Mouse (Mus musculus) gastrocnemius, adult 2 months (tissue): Measurements from ENCODE around the gene Cts6. TPM values are rescaled to one million over a fixed set of nuclear protein-coding genes. Genes with fewer than 3 reads are reported as not detected.
A peak's percentile ranks its signal among the peaks of the same experiment; 100 is the strongest.
"Not testable (repeated sequence)": the region's sequence is repeated elsewhere in the genome, so short reads cannot be mapped to it uniquely, and the experiment has no call there.

Experiments
- DNase-seq: peaks from one replicate; pipeline ENCODE4 v3.0.0; 2022
- H3K27ac ChIP-seq: fragments of 200-600 bp; 2 replicates; pipeline ENCODE4 v1.8.1; 2022; ENCODE audit warnings: mild to moderate bottlenecking
- H3K4me3 ChIP-seq: fragments of 200-600 bp; 2 replicates; pipeline ENCODE4 v1.8.1; 2022; ENCODE audit warnings: mild to moderate bottlenecking, moderate library complexity
- CTCF ChIP-seq: fragments of 200-600 bp; IDR thresholded peaks from 2 replicates; pipeline ENCODE4 v1.8.1; 2022; ENCODE audit warnings: antibody characterized with exemption, mild to moderate bottlenecking, moderate library complexity
- intact Hi-C: fragments of 180-260 bp; cut with DNase I; formaldehyde crosslinking; loops from one replicate; pipeline ENCODE4 v1.15.1; 2025
- long read RNA-seq, 2 experiments: library from polyadenylated mRNA; stranded (forward); transcript quantifications; one replicate each; pipeline ENCODE4 v2.0.0; 2021
- total RNA-seq, 2 experiments: library from RNA; stranded (reverse); gene quantifications; 2 replicates each; pipeline ENCODE4 v1.2.3; 2021

Cts6 gene
- not detected for total RNA-seq
- long read RNA-seq, experiment 1 = 0 reads
- long read RNA-seq, experiment 2 = 0 reads

DNA sequence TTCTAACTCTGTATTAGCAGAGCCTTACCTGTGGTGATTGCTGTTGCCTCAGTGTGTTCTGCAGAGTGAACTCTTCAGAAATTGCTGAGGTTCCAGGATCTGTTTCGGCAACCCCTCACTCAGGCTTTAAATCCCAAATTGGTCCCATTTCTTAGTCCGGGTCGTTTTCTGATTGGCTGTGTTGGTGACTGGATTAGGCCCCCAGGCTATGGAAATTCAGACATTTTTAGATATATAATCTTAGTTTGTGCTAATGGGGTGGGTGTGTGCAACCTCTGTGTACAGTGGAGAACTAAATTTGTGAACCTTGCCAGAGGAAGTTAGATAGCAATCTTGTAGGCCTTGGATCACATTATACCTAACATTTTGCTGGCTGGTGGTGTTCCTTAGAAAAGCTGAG lies at the start of gene Cts6:
Gene Cts6, minus strand, starts transcription at position 101 of the 400 bp plus-strand sequence.
- TF ChIP-seq CTCF = no peak
- intact Hi-C loops = no loop called here
- no peak for DNase-seq

GRCm38 (mm10) chr13:61241076-61241947 lies 38.1 kb upstream of the Cts6 start:
- Histone ChIP-seq H3K27ac (no peak overlapping the region), H3K4me3 (no peak overlapping the region)
- TF ChIP-seq CTCF = peak; percentile 57
- peak; percentile 24 for DNase-seq
- intact Hi-C loops = no loop called here

More for the DNA sequence above, at the start of gene Cts6:
- H3K27ac ChIP-seq = no peak within 1 kb of the TSS
- no peak within 1 kb of the TSS for H3K4me3 ChIP-seq

- intact Hi-C loops, H3K4me3 ChIP-seq, DNase-seq, H3K27ac ChIP-seq: not testable (repeated sequence)
Measured at GRCm38 (mm10) chr13:61185151-61185933, 17.9 kb downstream of the Cts6 start.

DNA sequence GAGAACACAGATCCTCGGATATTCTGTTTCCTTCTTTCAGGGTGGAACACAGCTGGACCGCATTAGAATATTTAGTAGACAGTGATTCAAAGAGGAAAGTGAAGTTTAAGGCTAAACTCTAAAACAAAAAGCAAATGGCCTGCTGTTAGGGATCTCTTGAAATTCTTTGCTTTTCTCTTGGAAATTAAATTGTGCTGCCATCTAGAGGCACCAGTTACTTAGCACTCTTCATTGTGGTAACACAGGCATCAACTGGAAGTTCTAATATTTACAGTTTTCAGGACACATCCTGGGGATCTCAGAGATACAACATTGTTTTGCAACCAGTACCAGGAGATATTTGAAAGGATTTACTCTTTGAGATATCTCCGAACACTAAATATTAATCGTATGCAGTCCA lies 38.6 kb downstream of the Cts6 start:
- intact Hi-C loops = no loop called here
- Histone ChIP-seq H3K27ac (no peak overlapping the region), H3K4me3 (no peak overlapping the region)
- no peak for TF ChIP-seq CTCF
- no peak for DNase-seq

- no peak for DNase-seq
- no peak within 1 kb of the TSS for H3K4me3 ChIP-seq
- H3K27ac ChIP-seq = no peak within 1 kb of the TSS
- TF ChIP-seq CTCF = no peak
- intact Hi-C loops = no loop called here
Measured at GRCm38 (mm10) chr13:61164156-61164555, 39.1 kb downstream of the Cts6 start, which contains the start of gene Ctsr. Gene Ctsr, minus strand, starts transcription at chr13:61164256.

Other genes starting within 250 kb of the Cts6 start
- gene Ctsj, start 197.5 kb downstream of the Cts6 start, total RNA-seq = not detected
- gene Ctsq, start 162.8 kb downstream of the Cts6 start, total RNA-seq = not detected
- not detected for gene Ctsr, start 39.2 kb downstream of the Cts6 start, total RNA-seq
- not detected for gene Cts8, start 51.9 kb upstream of the Cts6 start, total RNA-seq
- gene Gm49398, start 85.4 kb upstream of the Cts6 start, total RNA-seq = not detected
- gene Cts7, start 154.8 kb upstream of the Cts6 start, total RNA-seq = not detected